Mouse (Mus musculus) embryonic facial prominence, embryonic 14.5 days (tissue): Measurements from ENCODE around the gene 2410015M20Rik. TPM values are rescaled to one million over a fixed set of nuclear protein-coding genes. Genes with fewer than 3 reads are reported as not detected.
"Not testable (repeated sequence)": the region's sequence is repeated elsewhere in the genome, so short reads cannot be mapped to it uniquely, and the experiment has no call there.

Experiments
- ATAC-seq: fragments of 200-750 bp; cut with Nextera tagmentation; 2 replicates; pipeline ENCODE4 v1.8.0; 2017; ENCODE audit warnings: low read depth, moderate number of reproducible peaks, moderate TSS enrichment
- DNase-seq: peaks from one replicate; pipeline ENCODE4 v3.0.0-alpha.2; 2015; ENCODE audit warnings: low spot score
- H3K27ac ChIP-seq: fragments of 300-500 bp; sonication (generic); replicated peaks from 2 replicates; pipeline ENCODE4 v1.5.1; 2014; ENCODE audit warnings: low read depth, mild to moderate bottlenecking, low read length, moderate library complexity
- H3K27me3 ChIP-seq: fragments of 300-500 bp; sonication (generic); replicated peaks from 2 replicates; pipeline ENCODE4 v1.6.1; 2014; ENCODE audit warnings: low read length; ENCODE audit not compliant: control insufficient read depth, insufficient read depth
- H3K36me3 ChIP-seq: fragments of 300-500 bp; sonication (generic); 2 replicates; pipeline ENCODE4 v1.6.1; 2014; ENCODE audit warnings: low read length, mixed read lengths; ENCODE audit not compliant: control insufficient read depth, insufficient read depth
- H3K4me1 ChIP-seq: fragments of 300-500 bp; sonication (generic); 2 replicates; pipeline ENCODE4 v1.6.1; 2014; ENCODE audit warnings: antibody characterized with exemption, low read length; ENCODE audit not compliant: control insufficient read depth, insufficient read depth
- H3K4me2 ChIP-seq: fragments of 300-500 bp; sonication (generic); 2 replicates; pipeline ENCODE4 v1.6.1; 2014; ENCODE audit warnings: low read depth, mild to moderate bottlenecking, low read length, moderate library complexity, mixed read lengths
- H3K4me3 ChIP-seq: fragments of 300-500 bp; sonication (generic); 2 replicates; pipeline ENCODE4 v1.5.1; 2014; ENCODE audit warnings: low read depth, mild to moderate bottlenecking, low read length
- H3K9ac ChIP-seq: fragments of 300-500 bp; sonication (generic); 2 replicates; pipeline ENCODE4 v1.6.1; 2014; ENCODE audit warnings: low read depth, mild to moderate bottlenecking, low read length, moderate library complexity, mixed read lengths
- H3K9me3 ChIP-seq: fragments of 300-500 bp; sonication (generic); 2 replicates; pipeline ENCODE4 v1.6.1; 2016; ENCODE audit warnings: low read length; ENCODE audit not compliant: control insufficient read depth
- WGBS: fragments of 180-500 bp; shearing (Covaris S2); extraction: QIAGEN DNeasy Blood & Tissue Kit; methylation state at CpG from one replicate; pipeline ENCODE4 v1.1.7; 2014; 5-methylcytosine and 5-hydroxymethylcytosine counted together
- polyA plus RNA-seq: library from polyadenylated mRNA; unstranded; fragments of >200 nt; fragmentation: Nextera tagmentation; extraction: Ambion mirVana; gene quantifications from 2 replicates; pipeline ENCODE4 v1.2.1, GENCODE M21; 2014

Gene 2410015M20Rik
- polyA plus RNA-seq, 1 experiment from 2014 or later = 281 TPM

- H3K9me3 ChIP-seq, DNase-seq, ATAC-seq, H3K27ac ChIP-seq, H3K4me3 ChIP-seq, H3K4me2 ChIP-seq, H3K4me1 ChIP-seq, H3K27me3 ChIP-seq, H3K9ac ChIP-seq, H3K36me3 ChIP-seq: not testable (repeated sequence)
- 86% methylated on average over 26 of the region's 27 CpGs for WGBS
These were observed 20.5 kb upstream of the 2410015M20Rik start for GRCm38 (mm10) chr17:56629800-56630781.

- Histone ChIP-seq H3K4me3 (peak within 1 kb of the TSS; percentile 97), H3K27ac (peak within 1 kb of the TSS; percentile 71), H3K27me3 (no peaks in the 10 kb centered on the region), H3K9me3 (no peaks in the 10 kb centered on the region), H3K36me3 (peaks cover 24% of the 10 kb centered on the region), H3K4me2 (peak within 1 kb of the TSS; percentile 96), H3K4me1 (peaks cover 7% of the 10 kb centered on the region; the same call in 1 of the 2 replicates), H3K9ac (peak within 1 kb of the TSS; percentile 52)
- 7% methylated on average over 26 of the region's 26 CpGs for WGBS
- ATAC-seq (peak; percentile 45), DNase-seq (peak; percentile 63)
These were observed 18.1 kb upstream of the 2410015M20Rik start, which contains the start of gene Catsperd for GRCm38 (mm10) chr17:56627530-56628277. Gene Catsperd (plus strand): TSS chr17:56628143.

- Histone ChIP-seq H3K36me3 (peaks cover 32% of the 10 kb centered on the region), H3K9me3 (no peaks in the 10 kb centered on the region), H3K4me2 (peak within 1 kb of the TSS; percentile 96), H3K4me3 (peak within 1 kb of the TSS; percentile 97), H3K4me1 (peaks cover 7% of the 10 kb centered on the region; the same call in 1 of the 2 replicates), H3K9ac (peak within 1 kb of the TSS; percentile 91), H3K27me3 (no peaks in the 10 kb centered on the region), H3K27ac (peak within 1 kb of the TSS; percentile 74)
- ATAC-seq (peak; percentile 93), DNase-seq (peak; percentile 99)
- WGBS = 1% methylated on average over 35 of the region's 51 CpGs
These were observed 17.3 kb upstream of the 2410015M20Rik start, which contains the start of gene Lonp1 for GRCm38 (mm10) chr17:56626754-56627470. Gene Lonp1 (minus strand): TSS chr17:56626887.

GRCm38 (mm10) chr17:56626260-56626659 is 16.7 kb upstream of the 2410015M20Rik start:
- Histone ChIP-seq H3K36me3 (peaks cover 37% of the 10 kb centered on the region), H3K9ac (peak overlapping the region; percentile 91), H3K4me1 (peaks cover 7% of the 10 kb centered on the region; the same call in 1 of the 2 replicates), H3K4me2 (peak overlapping the region; percentile 96), H3K27me3 (no peaks in the 10 kb centered on the region), H3K9me3 (no peaks in the 10 kb centered on the region), H3K4me3 (peak overlapping the region; percentile 97), H3K27ac (peak overlapping the region; percentile 74; the same call in 1 of the 2 replicates)
- ATAC-seq = peak; percentile 13; the same call in 1 of the 2 replicates
- DNase-seq = no peak
- WGBS = 1% methylated on average over 21 of the region's 32 CpGs

GRCm38 (mm10) chr17:56625495-56625894 is 15.9 kb upstream of the 2410015M20Rik start:
- no peak overlapping the region for H3K9ac ChIP-seq
- no peak for ATAC-seq

GRCm38 (mm10) chr17:56617628-56618027 is 8.1 kb upstream of the 2410015M20Rik start:
- WGBS = 92% methylated on average over 8 of the region's 8 CpGs
- H3K4me3 ChIP-seq = no peak overlapping the region
- H3K9me3 ChIP-seq = no peaks in the 10 kb centered on the region
- DNase-seq (no peak), ATAC-seq (no peak)
- H3K4me1 ChIP-seq = peaks cover 5% of the 10 kb centered on the region; the same call in 1 of the 2 replicates
- H3K27me3 ChIP-seq = no peaks in the 10 kb centered on the region
- no peak overlapping the region for H3K9ac ChIP-seq
- H3K36me3 ChIP-seq = peaks cover 83% of the 10 kb centered on the region
- no peak overlapping the region for H3K27ac ChIP-seq
- H3K4me2 ChIP-seq = no peak overlapping the region

More at GRCm38 (mm10) chr17:56625495-56625894, 15.9 kb upstream of the 2410015M20Rik start:
- no peaks in the 10 kb centered on the region for H3K9me3 ChIP-seq
- 77% methylated on average over 3 of the region's 3 CpGs for WGBS
- peak overlapping the region; percentile 96 for H3K4me2 ChIP-seq
- no peak overlapping the region for H3K27ac ChIP-seq
- no peaks in the 10 kb centered on the region for H3K27me3 ChIP-seq
- H3K36me3 ChIP-seq = peaks cover 43% of the 10 kb centered on the region
- peak overlapping the region; percentile 97; the same call in 1 of the 2 replicates for H3K4me3 ChIP-seq
- peaks cover 7% of the 10 kb centered on the region; the same call in 1 of the 2 replicates for H3K4me1 ChIP-seq
- DNase-seq = no peak

GRCm38 (mm10) chr17:56616725-56617124 is 7.2 kb upstream of the 2410015M20Rik start:
- H3K4me1 ChIP-seq = peaks cover 5% of the 10 kb centered on the region; the same call in 1 of the 2 replicates
- no peak overlapping the region for H3K9ac ChIP-seq
- no peaks in the 10 kb centered on the region for H3K27me3 ChIP-seq
- WGBS = 89% methylated on average over 3 of the region's 3 CpGs
- DNase-seq (no peak), ATAC-seq (no peak)
- H3K9me3 ChIP-seq = no peaks in the 10 kb centered on the region
- no peak overlapping the region for H3K27ac ChIP-seq
- H3K36me3 ChIP-seq = peaks cover 74% of the 10 kb centered on the region
- H3K4me3 ChIP-seq = no peak overlapping the region
- H3K4me2 ChIP-seq = no peak overlapping the region
